Mouse (Mus musculus) midbrain, embryonic 16.5 days (tissue): Measurements from ENCODE around the gene Ktn1. TPM values are rescaled to one million over a fixed set of nuclear protein-coding genes. Genes with fewer than 3 reads are reported as not detected.

ENCODE experiments used
- ATAC-seq: fragments of 200-750 bp; cut with Nextera tagmentation; 2 replicates; pipeline ENCODE4 v1.8.0; 2017; ENCODE audit warnings: moderate TSS enrichment
- H3K27ac ChIP-seq: fragments of 300-500 bp; sonication (generic); 2 replicates; pipeline ENCODE4 v1.5.1; 2014; ENCODE audit warnings: mild to moderate bottlenecking, low read length, mixed read lengths
- H3K27me3 ChIP-seq: fragments of 300-500 bp; sonication (generic); 2 replicates; pipeline ENCODE4 v1.6.1; 2014; ENCODE audit warnings: low read depth, low read length, mixed read lengths; ENCODE audit not compliant: control insufficient read depth, insufficient read depth
- H3K36me3 ChIP-seq: fragments of 300-500 bp; sonication (generic); 2 replicates; pipeline ENCODE4 v1.6.1; 2014; ENCODE audit warnings: mild to moderate bottlenecking, low read length, moderate library complexity, mixed read lengths; ENCODE audit not compliant: control insufficient read depth, insufficient read depth
- H3K4me1 ChIP-seq: fragments of 300-500 bp; sonication (generic); 2 replicates; pipeline ENCODE4 v1.6.1; 2014; ENCODE audit warnings: mild to moderate bottlenecking, low read length, mixed read lengths; ENCODE audit not compliant: control insufficient read depth, insufficient read depth
- H3K4me2 ChIP-seq: fragments of 300-500 bp; sonication (generic); 2 replicates; pipeline ENCODE4 v1.6.1; 2014; ENCODE audit warnings: mild to moderate bottlenecking, low read length, mixed read lengths
- H3K4me3 ChIP-seq: fragments of 300-500 bp; sonication (generic); 2 replicates; pipeline ENCODE4 v1.5.1; 2014; ENCODE audit warnings: low read depth, mild to moderate bottlenecking, low read length, moderate library complexity, mixed read lengths
- H3K9ac ChIP-seq: fragments of 300-500 bp; sonication (generic); 2 replicates; pipeline ENCODE4 v1.6.1; 2014; ENCODE audit warnings: low read depth, low read length, mixed read lengths
- H3K9me3 ChIP-seq: fragments of 300-500 bp; sonication (generic); replicated peaks from 2 replicates; pipeline ENCODE4 v1.6.1; 2014; ENCODE audit warnings: mild to moderate bottlenecking, low read length, mixed read lengths; ENCODE audit not compliant: control insufficient read depth, poor library complexity, severe bottlenecking
- WGBS: fragments of 180-500 bp; shearing (Covaris S2); extraction: QIAGEN DNeasy Blood & Tissue Kit; methylation state at CpG from one replicate; pipeline ENCODE4 v1.1.7; 2014; 5-methylcytosine and 5-hydroxymethylcytosine counted together
- polyA plus RNA-seq: library from polyadenylated mRNA; unstranded; fragments of >200 nt; fragmentation: Nextera tagmentation; extraction: Ambion mirVana; gene quantifications from 2 replicates; pipeline ENCODE4 v1.2.1, GENCODE M21; 2015

Gene Ktn1
- polyA plus RNA-seq, 1 experiment from 2014 or later, result 62.5 TPM

- 93% methylated on average over 5 of the region's 5 CpGs for WGBS
- H3K4me1 ChIP-seq, result peaks cover 4% of the 10 kb centered on the region; the same call in 1 of the 2 replicates
- H3K4me3 ChIP-seq, result no peak overlapping the region
- no peak for ATAC-seq
- no peak overlapping the region for H3K4me2 ChIP-seq
- H3K27me3 ChIP-seq, result no peaks in the 10 kb centered on the region
- H3K36me3 ChIP-seq, result peaks cover 7% of the 10 kb centered on the region
- no peak overlapping the region for H3K9ac ChIP-seq
- H3K27ac ChIP-seq, result no peak overlapping the region
- H3K9me3 ChIP-seq, result no peaks in the 10 kb centered on the region
Observed at GRCm38 (mm10) chr14:47740316-47740996, 92.2 kb downstream of the Ktn1 start.

GRCm38 (mm10) chr14:47741046-47741445 lies 92.8 kb downstream of the Ktn1 start:
- H3K27ac ChIP-seq, result no peak overlapping the region
- no peak for ATAC-seq
- no peak overlapping the region for H3K4me2 ChIP-seq
- H3K36me3 ChIP-seq, result peaks cover 6% of the 10 kb centered on the region; the same call in 1 of the 2 replicates
- no peak overlapping the region for H3K9ac ChIP-seq
- 89% methylated on average over 2 of the region's 2 CpGs for WGBS
- H3K4me3 ChIP-seq, result no peak overlapping the region
- peaks cover 4% of the 10 kb centered on the region; the same call in 1 of the 2 replicates for H3K4me1 ChIP-seq
- no peaks in the 10 kb centered on the region for H3K27me3 ChIP-seq
- H3K9me3 ChIP-seq, result no peaks in the 10 kb centered on the region

GRCm38 (mm10) chr14:47742674-47743073 lies 94.4 kb downstream of the Ktn1 start:
- peaks cover 4% of the 10 kb centered on the region; the same call in 1 of the 2 replicates for H3K4me1 ChIP-seq
- H3K27me3 ChIP-seq, result no peaks in the 10 kb centered on the region
- no peak overlapping the region for H3K9ac ChIP-seq
- H3K4me2 ChIP-seq, result no peak overlapping the region
- H3K9me3 ChIP-seq, result no peaks in the 10 kb centered on the region
- WGBS, result 90% methylated on average over 7 of the region's 7 CpGs
- no peak overlapping the region for H3K4me3 ChIP-seq
- H3K36me3 ChIP-seq, result peaks cover 3% of the 10 kb centered on the region; the same call in 1 of the 2 replicates
- ATAC-seq, result no peak
- H3K27ac ChIP-seq, result no peak overlapping the region

GRCm38 (mm10) chr14:47745086-47745485 lies 96.8 kb downstream of the Ktn1 start:
- no peak overlapping the region for H3K4me3 ChIP-seq
- H3K4me1 ChIP-seq, result peaks cover 4% of the 10 kb centered on the region; the same call in 1 of the 2 replicates
- no peaks in the 10 kb centered on the region for H3K9me3 ChIP-seq
- 96% methylated on average over 4 of the region's 4 CpGs for WGBS
- no peaks in the 10 kb centered on the region for H3K27me3 ChIP-seq
- H3K27ac ChIP-seq, result no peak overlapping the region
- no peak overlapping the region for H3K9ac ChIP-seq
- no peak overlapping the region for H3K4me2 ChIP-seq
- H3K36me3 ChIP-seq, result 0 out of 2 replicates have a peak, but pooled peaks cover 3% of the 10 kb centered on the region
- ATAC-seq, result no peak

- H3K9me3 ChIP-seq, result no peaks in the 10 kb centered on the region
- ATAC-seq, result no peak
- no peak overlapping the region for H3K4me3 ChIP-seq
- no peaks in the 10 kb centered on the region for H3K27me3 ChIP-seq
- H3K4me1 ChIP-seq, result peaks cover 4% of the 10 kb centered on the region; the same call in 1 of the 2 replicates
- whole genome bisulfite sequencing, result 80% methylated on average over 9 of the region's 9 CpGs
- H3K27ac ChIP-seq, result no peak overlapping the region
- H3K4me2 ChIP-seq, result no peak overlapping the region
- H3K36me3 ChIP-seq, result no peaks in the 10 kb centered on the region
- no peak overlapping the region for H3K9ac ChIP-seq
Observed at GRCm38 (mm10) chr14:47747536-47747935, 99.3 kb downstream of the Ktn1 start.

- H3K4me3 ChIP-seq, result no peak overlapping the region
Observed at GRCm38 (mm10) chr14:47748714-47749113, 100.5 kb downstream of the Ktn1 start.

GRCm38 (mm10) chr14:47751422-47752205 lies 103.4 kb downstream of the Ktn1 start:
- ATAC-seq, result peak; percentile 80
- H3K36me3 ChIP-seq, result no peaks in the 10 kb centered on the region
- H3K9ac ChIP-seq, result no peak overlapping the region
- H3K4me1 ChIP-seq, result no peaks in the 10 kb centered on the region
- no peaks in the 10 kb centered on the region for H3K27me3 ChIP-seq
- H3K4me3 ChIP-seq, result no peak overlapping the region
- H3K9me3 ChIP-seq, result no peaks in the 10 kb centered on the region
- WGBS, result 56% methylated on average over 8 of the region's 8 CpGs
- H3K4me2 ChIP-seq, result no peak overlapping the region
- H3K27ac ChIP-seq, result no peak overlapping the region

More at GRCm38 (mm10) chr14:47748714-47749113, 100.5 kb downstream of the Ktn1 start:
- H3K27ac ChIP-seq, result no peak overlapping the region
- H3K9me3 ChIP-seq, result no peaks in the 10 kb centered on the region
- H3K4me1 ChIP-seq, result peaks cover 4% of the 10 kb centered on the region; the same call in 1 of the 2 replicates
- H3K9ac ChIP-seq, result no peak overlapping the region
- no peaks in the 10 kb centered on the region for H3K36me3 ChIP-seq
- ATAC-seq, result no peak
- no peaks in the 10 kb centered on the region for H3K27me3 ChIP-seq
- 84% methylated on average over 3 of the region's 3 CpGs for WGBS
- no peak overlapping the region for H3K4me2 ChIP-seq

GRCm38 (mm10) chr14:47753561-47753960 lies 105.3 kb downstream of the Ktn1 start:
- Histone ChIP-seq H3K4me3 (no peak overlapping the region), H3K9me3 (no peaks in the 10 kb centered on the region), H3K27ac (no peak overlapping the region), H3K9ac (no peak overlapping the region), H3K36me3 (no peaks in the 10 kb centered on the region), H3K4me2 (no peak overlapping the region), H3K4me1 (no peaks in the 10 kb centered on the region), H3K27me3 (no peaks in the 10 kb centered on the region)
- WGBS, result 61% methylated on average over 3 of the region's 3 CpGs
- ATAC-seq, result no peak
